Mouse (Mus musculus): ENCODE measurements around the gene Olfr1424. TPM values are rescaled to one million over a fixed set of nuclear protein-coding genes. Genes with fewer than 3 reads are reported as not detected.

The Olfr1424 gene
- polyA plus RNA-seq, 1 experiment from 2014 or later, result not detected

DNA sequence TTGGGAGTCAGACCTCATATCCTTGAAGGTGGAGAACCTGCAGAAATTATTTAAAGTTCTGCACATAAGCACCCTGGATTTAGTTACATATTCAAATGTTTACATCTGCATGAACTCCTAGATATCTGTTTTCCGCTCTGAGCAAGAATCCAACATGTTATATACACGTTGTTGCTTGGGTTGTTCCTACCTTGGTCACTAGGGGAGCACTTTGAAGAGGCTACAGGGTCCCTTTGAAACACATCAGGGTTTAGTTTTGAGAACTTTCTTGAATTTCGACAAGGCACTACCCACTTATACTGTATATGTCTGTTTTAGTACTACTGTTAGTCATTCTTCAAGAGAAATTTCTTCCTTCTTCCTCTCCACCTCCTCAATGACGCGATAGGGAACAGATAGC, 19.3 kb downstream of the Olfr1424 start:
- Histone ChIP-seq H3K36me3 (replicated peaks; ENCODE audit: insufficient read depth, low read length) (no peaks in the 10 kb centered on the region), H3K4me3 (ENCODE audit: low read depth, low read length) (no peak overlapping the region), H3K4me1 (ENCODE audit: insufficient read depth) (no peaks in the 10 kb centered on the region), H3K27ac (ENCODE audit: low read depth) (no peak overlapping the region), H3K27me3 (ENCODE audit: insufficient read depth, low read length) (no peaks in the 10 kb centered on the region), H3K4me2 (ENCODE audit: low read depth, low read length) (no peak overlapping the region), H3K9ac (replicated peaks) (no peak overlapping the region), H3K9me3 (ENCODE audit: low read length) (no peaks in the 10 kb centered on the region)
- no peak for DNase-seq
- no peak for TF ChIP-seq EP300 (IDR thresholded peaks at IDR 0.05; ENCODE audit: low read depth)
- no peak for TF ChIP-seq CTCF (IDR thresholded peaks at IDR 0.05; ENCODE audit: low read depth)
- WGBS (ENCODE audit: insufficient replicate concordance), result 82% methylated on average over 5 of the region's 5 CpGs
- ATAC-seq, result no peak

DNA sequence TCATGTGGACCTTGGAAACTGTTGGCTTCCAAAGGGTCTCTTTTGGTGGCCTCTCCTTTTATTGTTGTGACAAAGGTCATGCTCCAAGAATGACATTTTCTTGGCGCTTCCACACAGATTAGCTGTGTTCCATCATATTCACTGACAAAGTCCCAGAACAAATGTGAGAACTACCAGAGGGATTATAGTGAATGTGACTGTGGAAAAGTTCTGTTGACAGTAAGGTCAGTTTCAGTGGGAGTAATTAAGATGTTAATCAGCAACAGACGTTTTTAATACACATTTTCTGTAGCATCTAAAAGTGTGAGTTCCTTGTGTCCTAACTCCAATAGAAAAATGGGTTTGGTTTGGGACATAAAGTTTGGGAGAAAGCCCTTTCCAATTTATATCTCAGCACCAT, 21.3 kb downstream of the Olfr1424 start, which contains the start of gene Olfr1423:
Gene Olfr1423, minus strand, starts transcription at position 101 of the 400 bp plus-strand sequence.
- ATAC-seq (no peak), DNase-seq (no peak)
- H3K9ac ChIP-seq (replicated peaks), result no peak within 1 kb of the TSS
- H3K4me3 ChIP-seq (ENCODE audit: low read depth, low read length), result no peak within 1 kb of the TSS
- no peak within 1 kb of the TSS for H3K27ac ChIP-seq (ENCODE audit: low read depth)
- H3K4me2 ChIP-seq (ENCODE audit: low read depth, low read length), result no peak within 1 kb of the TSS
- H3K9me3 ChIP-seq (ENCODE audit: low read length), result no peaks in the 10 kb centered on the region
- TF ChIP-seq CTCF (IDR thresholded peaks at IDR 0.05; ENCODE audit: low read depth), result no peak
- TF ChIP-seq EP300 (IDR thresholded peaks at IDR 0.05; ENCODE audit: low read depth), result no peak
- H3K4me1 ChIP-seq (ENCODE audit: insufficient read depth), result no peaks in the 10 kb centered on the region
- no peaks in the 10 kb centered on the region for H3K27me3 ChIP-seq (ENCODE audit: insufficient read depth, low read length)
- no peaks in the 10 kb centered on the region for H3K36me3 ChIP-seq (replicated peaks; ENCODE audit: insufficient read depth, low read length)
- WGBS (ENCODE audit: insufficient replicate concordance), result 55% methylated on average over 2 of the region's 2 CpGs

DNA sequence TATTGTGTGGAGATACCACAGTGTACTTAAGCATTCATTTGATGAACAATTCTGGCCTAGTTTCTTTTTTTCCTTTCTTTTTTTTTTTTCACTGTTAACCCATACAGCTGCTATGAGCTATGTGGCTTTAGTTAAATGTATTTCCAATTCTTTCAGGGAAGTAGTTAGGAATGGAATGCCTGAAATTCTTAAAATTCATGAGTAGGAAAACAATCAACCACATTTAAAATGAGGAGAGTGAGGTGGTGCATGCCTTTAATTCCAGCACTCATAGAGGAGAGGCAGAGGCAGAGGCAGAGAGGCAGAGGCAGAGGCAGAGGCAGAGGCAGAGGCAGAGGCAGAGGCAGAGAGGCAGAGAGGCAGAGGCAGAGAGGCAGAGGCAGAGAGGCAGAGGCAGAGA, 24.8 kb downstream of the Olfr1424 start:
- Histone ChIP-seq H3K4me2 (ENCODE audit: low read depth, low read length) (no peak overlapping the region), H3K27me3 (ENCODE audit: insufficient read depth, low read length) (no peaks in the 10 kb centered on the region), H3K36me3 (replicated peaks; ENCODE audit: insufficient read depth, low read length) (no peaks in the 10 kb centered on the region), H3K4me3 (ENCODE audit: low read depth, low read length) (no peak overlapping the region), H3K9me3 (ENCODE audit: low read length) (no peaks in the 10 kb centered on the region), H3K27ac (ENCODE audit: low read depth) (no peak overlapping the region), H3K4me1 (ENCODE audit: insufficient read depth) (no peaks in the 10 kb centered on the region), H3K9ac (replicated peaks) (no peak overlapping the region)
- no peak for ATAC-seq
- TF ChIP-seq CTCF (IDR thresholded peaks at IDR 0.05; ENCODE audit: low read depth) (no peak), EP300 (IDR thresholded peaks at IDR 0.05; ENCODE audit: low read depth) (no peak)
- DNase-seq, result no peak

DNA sequence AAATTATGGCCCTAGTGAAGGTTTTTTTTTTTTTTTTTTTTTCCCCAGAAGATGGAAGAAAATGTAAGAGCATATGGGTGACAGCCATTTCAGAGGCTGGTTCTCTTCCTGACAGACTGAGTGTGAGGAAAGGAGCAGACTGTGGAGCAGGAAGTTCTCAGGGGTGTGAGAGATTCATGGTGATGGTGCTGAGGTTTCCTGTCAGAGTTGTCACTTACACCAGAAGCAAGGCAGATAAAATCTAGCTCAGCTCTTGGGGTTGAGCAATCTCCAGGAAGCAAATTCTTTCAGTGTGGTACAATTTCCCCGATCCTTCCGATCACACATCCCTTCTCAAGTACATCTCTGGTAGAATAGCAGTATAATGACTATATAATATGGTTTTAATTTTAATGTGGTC, 35.9 kb downstream of the Olfr1424 start:
- no peak overlapping the region for H3K9ac ChIP-seq (replicated peaks)
- DNase-seq (no peak), ATAC-seq (no peak)
- no peak for TF ChIP-seq CTCF (IDR thresholded peaks at IDR 0.05; ENCODE audit: low read depth)
- no peak for TF ChIP-seq EP300 (IDR thresholded peaks at IDR 0.05; ENCODE audit: low read depth)
- WGBS (ENCODE audit: insufficient replicate concordance), result 23% methylated on average over 2 of the region's 2 CpGs
- no peak overlapping the region for H3K4me3 ChIP-seq (ENCODE audit: low read depth, low read length)
- no peaks in the 10 kb centered on the region for H3K9me3 ChIP-seq (ENCODE audit: low read length)
- no peak overlapping the region for H3K4me2 ChIP-seq (ENCODE audit: low read depth, low read length)
- no peaks in the 10 kb centered on the region for H3K36me3 ChIP-seq (replicated peaks; ENCODE audit: insufficient read depth, low read length)
- H3K27me3 ChIP-seq (ENCODE audit: insufficient read depth, low read length), result no peaks in the 10 kb centered on the region
- H3K4me1 ChIP-seq (ENCODE audit: insufficient read depth), result no peaks in the 10 kb centered on the region
- H3K27ac ChIP-seq (ENCODE audit: low read depth), result no peak overlapping the region

DNA sequence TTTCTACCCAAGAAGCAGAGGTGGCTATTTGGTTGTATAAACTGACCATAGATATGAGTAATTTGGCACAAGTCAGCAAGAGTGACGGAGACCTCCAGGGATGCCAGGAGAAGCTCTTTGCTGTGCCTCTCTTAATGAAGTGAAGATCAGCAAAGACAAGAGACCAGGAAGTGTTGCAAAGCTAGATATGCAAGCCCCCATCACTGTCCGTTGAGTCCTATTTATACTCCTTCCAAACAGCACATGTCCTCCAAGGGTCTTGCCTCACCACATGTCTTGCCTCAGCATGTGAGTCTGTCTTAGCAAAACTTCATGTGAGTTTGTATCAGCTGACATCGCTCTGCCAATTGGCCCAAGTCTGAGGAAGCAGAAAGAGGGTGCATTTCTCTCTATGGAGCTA, 37.1 kb downstream of the Olfr1424 start:
- Histone ChIP-seq H3K9me3 (ENCODE audit: low read length) (no peaks in the 10 kb centered on the region), H3K4me1 (ENCODE audit: insufficient read depth) (no peaks in the 10 kb centered on the region), H3K27me3 (ENCODE audit: insufficient read depth, low read length) (no peaks in the 10 kb centered on the region), H3K9ac (replicated peaks) (no peak overlapping the region), H3K36me3 (replicated peaks; ENCODE audit: insufficient read depth, low read length) (no peaks in the 10 kb centered on the region), H3K27ac (ENCODE audit: low read depth) (no peak overlapping the region), H3K4me3 (ENCODE audit: low read depth, low read length) (no peak overlapping the region), H3K4me2 (ENCODE audit: low read depth, low read length) (no peak overlapping the region)
- DNase-seq (no peak), ATAC-seq (no peak)
- WGBS (ENCODE audit: insufficient replicate concordance), result 53% methylated on average over 3 of the region's 3 CpGs
- TF ChIP-seq EP300 (IDR thresholded peaks at IDR 0.05; ENCODE audit: low read depth) (no peak), CTCF (IDR thresholded peaks at IDR 0.05; ENCODE audit: low read depth) (no peak)

DNA sequence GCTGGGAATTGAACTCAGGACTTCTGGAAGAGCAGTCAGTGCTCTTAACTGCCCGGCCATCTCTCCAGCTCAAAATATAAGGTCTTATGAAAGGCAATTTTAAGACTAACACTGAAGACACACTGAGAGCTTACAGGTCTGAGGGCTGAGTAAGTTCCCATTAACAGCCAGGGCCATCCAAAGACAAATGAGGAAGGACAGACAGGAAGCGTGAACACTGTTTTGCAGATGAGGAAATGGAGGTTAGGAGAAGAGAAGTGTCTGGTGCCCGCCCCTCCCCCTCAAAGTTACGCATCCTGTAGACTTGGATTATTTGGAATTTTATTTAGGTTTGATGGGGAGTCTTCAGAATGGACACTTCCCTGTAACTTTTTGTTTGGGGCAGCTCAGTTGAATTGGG, 38.3 kb downstream of the Olfr1424 start:
- Histone ChIP-seq H3K4me1 (ENCODE audit: insufficient read depth) (no peaks in the 10 kb centered on the region), H3K4me2 (ENCODE audit: low read depth, low read length) (no peak overlapping the region), H3K36me3 (replicated peaks; ENCODE audit: insufficient read depth, low read length) (no peaks in the 10 kb centered on the region), H3K27me3 (ENCODE audit: insufficient read depth, low read length) (no peaks in the 10 kb centered on the region), H3K27ac (ENCODE audit: low read depth) (no peak overlapping the region), H3K9me3 (ENCODE audit: low read length) (no peaks in the 10 kb centered on the region), H3K4me3 (ENCODE audit: low read depth, low read length) (no peak overlapping the region), H3K9ac (replicated peaks) (no peak overlapping the region)
- DNase-seq (no peak), ATAC-seq (no peak)
- 47% methylated on average over 4 of the region's 4 CpGs for WGBS (ENCODE audit: insufficient replicate concordance)
- no peak for TF ChIP-seq EP300 (IDR thresholded peaks at IDR 0.05; ENCODE audit: low read depth)
- TF ChIP-seq CTCF (IDR thresholded peaks at IDR 0.05; ENCODE audit: low read depth), result no peak

DNA sequence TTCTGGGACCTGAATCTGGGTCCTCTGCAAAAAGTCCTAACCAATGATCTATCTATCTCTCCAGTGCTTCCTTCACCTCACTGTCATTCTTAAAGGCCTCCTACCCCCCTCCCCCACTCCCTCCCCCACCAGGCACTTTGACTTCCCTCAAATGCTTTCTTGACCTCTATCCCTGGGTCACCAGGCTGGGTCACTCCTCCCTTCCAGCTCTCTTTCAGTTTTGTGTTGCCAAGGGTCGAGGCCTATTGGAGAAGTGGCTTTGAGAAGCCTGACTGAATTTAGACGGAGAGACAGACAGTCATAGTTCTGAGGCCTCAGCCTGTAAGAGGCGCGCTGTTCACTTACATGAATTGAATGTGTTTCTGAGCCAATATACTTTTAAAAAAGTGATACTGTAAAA, 46.3 kb downstream of the Olfr1424 start:
- H3K27me3 ChIP-seq (ENCODE audit: insufficient read depth, low read length), result no peaks in the 10 kb centered on the region
- TF ChIP-seq EP300 (IDR thresholded peaks at IDR 0.05; ENCODE audit: low read depth), result no peak
- H3K4me1 ChIP-seq (ENCODE audit: insufficient read depth), result no peaks in the 10 kb centered on the region
- H3K36me3 ChIP-seq (replicated peaks; ENCODE audit: insufficient read depth, low read length), result no peaks in the 10 kb centered on the region
- H3K4me2 ChIP-seq (ENCODE audit: low read depth, low read length), result no peak overlapping the region
- no peaks in the 10 kb centered on the region for H3K9me3 ChIP-seq (ENCODE audit: low read length)
- 80% methylated on average over 4 of the region's 4 CpGs for WGBS (ENCODE audit: insufficient replicate concordance)
- no peak overlapping the region for H3K9ac ChIP-seq (replicated peaks)
- DNase-seq, result no peak
- ATAC-seq, result no peak
- H3K27ac ChIP-seq (ENCODE audit: low read depth), result no peak overlapping the region
- no peak overlapping the region for H3K4me3 ChIP-seq (ENCODE audit: low read depth, low read length)
